Mouse (Mus musculus) G1E (cell line): ENCODE data around the gene Pdf.

Source experiments
- CTCF ChIP-seq: IDR thresholded peaks from 2 replicates; pipeline ENCODE4 v1.5.1; 2012; ENCODE audit warnings: low read depth, low read length, inconsistent platforms, mixed read lengths
- GATA1 ChIP-seq: IDR thresholded peaks from 2 replicates; pipeline ENCODE4 v1.6.1; 2012; ENCODE audit warnings: borderline replicate concordance, low read length, inconsistent platforms, mixed read lengths

DNA sequence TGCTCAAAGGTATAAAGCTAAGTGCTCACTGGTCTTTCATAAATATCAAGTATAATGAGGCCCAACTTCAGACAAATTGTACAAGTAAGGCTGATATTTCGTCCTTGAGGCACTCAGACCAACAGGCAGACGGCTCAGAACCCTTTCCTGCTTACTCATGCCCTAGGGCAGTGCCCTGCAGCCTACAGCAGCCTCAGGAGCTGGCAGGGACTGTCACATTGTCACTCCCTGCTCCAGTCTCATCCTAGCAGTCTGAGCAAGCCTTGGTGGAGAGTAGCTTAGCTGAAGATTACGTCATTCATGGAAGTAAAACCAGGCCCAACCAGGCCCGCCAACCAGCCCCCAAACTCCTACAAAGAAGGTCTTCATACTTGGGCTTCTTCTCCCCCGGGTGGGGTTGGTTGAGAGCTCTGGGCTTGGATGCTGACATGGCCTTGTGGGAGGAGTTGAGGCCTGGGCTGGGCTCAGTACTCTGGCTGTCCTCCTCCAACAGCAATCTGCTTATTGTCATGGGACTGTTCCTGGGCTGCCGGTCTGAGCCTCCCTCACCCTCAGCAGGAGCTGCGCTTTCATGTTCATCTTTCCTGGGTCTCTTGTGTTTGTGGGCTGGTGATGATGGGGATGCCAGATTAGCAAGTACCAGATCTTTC lies 27.9 kb upstream of the Pdf start:
- TF ChIP-seq CTCF (no peak), GATA1 (no peak)
